Mouse (Mus musculus) C2C12 (cell line): Measurements from ENCODE around the gene Duoxa2.

Experiments used
- CEBPB ChIP-seq: IDR thresholded peaks from one replicate; pipeline ENCODE4 v1.6.1; 2011; ENCODE audit warnings: low read depth, mild to moderate bottlenecking, control low read depth, moderate library complexity
- CTCF ChIP-seq: IDR thresholded peaks from one replicate; pipeline ENCODE4 v1.5.1; 2011; ENCODE audit not compliant: control insufficient read depth, insufficient read depth, insufficient read length
- MAX ChIP-seq: IDR thresholded peaks from one replicate; pipeline ENCODE4 v1.6.1; 2011; ENCODE audit warnings: mild to moderate bottlenecking, control low read depth
- USF1 ChIP-seq: IDR thresholded peaks from one replicate; pipeline ENCODE4 v1.6.1; 2011; ENCODE audit warnings: low read depth, mild to moderate bottlenecking, control low read depth, moderate library complexity

DNA sequence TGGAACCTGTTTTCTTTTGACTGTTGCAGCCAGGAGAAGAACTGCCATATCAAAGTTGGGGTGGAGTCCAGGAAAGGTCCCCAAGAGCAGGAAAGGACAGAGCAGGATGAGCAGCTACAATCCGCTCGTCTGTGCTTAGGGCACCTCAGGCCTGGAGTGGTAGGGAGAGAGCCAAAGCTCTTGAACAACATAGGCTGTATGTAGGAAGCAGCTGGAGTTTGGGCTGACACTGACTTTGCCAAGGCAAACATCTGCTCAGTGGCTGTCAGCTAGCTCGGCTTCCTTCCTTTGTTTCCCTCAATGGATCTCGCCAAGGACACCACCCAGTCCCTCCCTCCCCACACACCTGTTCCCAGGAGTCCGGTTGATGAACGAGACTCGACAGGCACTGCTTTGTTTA is 12.6 kb upstream of the Duoxa2 start:
- TF ChIP-seq MAX (no peak), CTCF (no peak), USF1 (no peak), CEBPB (no peak)
